Mouse (Mus musculus) stomach, embryonic 14.5 days (tissue): Measurements from ENCODE around the gene Rab35. TPM values are rescaled to one million over a fixed set of nuclear protein-coding genes. Genes with fewer than 3 reads are reported as not detected.
A peak's percentile ranks its signal among the peaks of the same experiment; 100 is the strongest.

ENCODE experiments used
- ATAC-seq: fragments of 200-750 bp; cut with Nextera tagmentation; 2 replicates; pipeline ENCODE4 v1.8.0; 2017; ENCODE audit warnings: low read depth, moderate TSS enrichment; ENCODE audit not compliant: insufficient number of reproducible peaks, insufficient read depth, low FRiP score
- H3K27ac ChIP-seq: fragments of 300-500 bp; sonication (generic); 2 replicates; pipeline ENCODE4 v1.5.1; 2014; ENCODE audit warnings: mild to moderate bottlenecking, low read length, moderate library complexity, mixed read lengths
- H3K27me3 ChIP-seq: fragments of 300-500 bp; sonication (generic); 2 replicates; pipeline ENCODE4 v1.6.1; 2014; ENCODE audit warnings: low read length, control low read depth, mixed read lengths; ENCODE audit not compliant: control insufficient read depth, insufficient read depth
- H3K36me3 ChIP-seq: fragments of 300-500 bp; sonication (generic); 2 replicates; pipeline ENCODE4 v1.6.1; 2014; ENCODE audit warnings: mild to moderate bottlenecking, control low read depth, low read length, moderate library complexity, mixed read lengths; ENCODE audit not compliant: control insufficient read depth, insufficient read depth
- H3K4me1 ChIP-seq: fragments of 300-500 bp; sonication (generic); 2 replicates; pipeline ENCODE4 v1.6.1; 2014; ENCODE audit warnings: low read length, control low read depth, mixed read lengths; ENCODE audit not compliant: control insufficient read depth, insufficient read depth
- H3K4me2 ChIP-seq: fragments of 300-500 bp; sonication (generic); replicated peaks from 2 replicates; pipeline ENCODE4 v1.6.1; 2014; ENCODE audit warnings: low read depth, low read length, control low read depth
- H3K4me3 ChIP-seq: fragments of 300-500 bp; sonication (generic); 2 replicates; pipeline ENCODE4 v1.5.1; 2014; ENCODE audit warnings: low read depth, low read length, control low read depth
- H3K9ac ChIP-seq: fragments of 300-500 bp; sonication (generic); replicated peaks from 2 replicates; pipeline ENCODE4 v1.6.1; 2014; ENCODE audit warnings: low read depth, mild to moderate bottlenecking, control low read depth, low read length, moderate library complexity, mixed read lengths
- H3K9me3 ChIP-seq: fragments of 300-500 bp; sonication (generic); 2 replicates; pipeline ENCODE4 v1.6.1; 2016; ENCODE audit warnings: low read depth, low read length, control low read depth; ENCODE audit not compliant: control insufficient read depth
- WGBS: fragments of 180-500 bp; shearing (Covaris S2); extraction: QIAGEN DNeasy Blood & Tissue Kit; methylation state at CpG from one replicate; pipeline ENCODE4 v1.1.7; 2014; 5-methylcytosine and 5-hydroxymethylcytosine counted together
- polyA plus RNA-seq: library from polyadenylated mRNA; unstranded; fragments of >200 nt; fragmentation: Nextera tagmentation; extraction: Ambion mirVana; gene quantifications from 2 replicates; pipeline ENCODE4 v1.2.1, GENCODE M21; 2014

Gene Rab35
- polyA plus RNA-seq: 12.7 and 14.7 TPM in 2 replicates

DNA sequence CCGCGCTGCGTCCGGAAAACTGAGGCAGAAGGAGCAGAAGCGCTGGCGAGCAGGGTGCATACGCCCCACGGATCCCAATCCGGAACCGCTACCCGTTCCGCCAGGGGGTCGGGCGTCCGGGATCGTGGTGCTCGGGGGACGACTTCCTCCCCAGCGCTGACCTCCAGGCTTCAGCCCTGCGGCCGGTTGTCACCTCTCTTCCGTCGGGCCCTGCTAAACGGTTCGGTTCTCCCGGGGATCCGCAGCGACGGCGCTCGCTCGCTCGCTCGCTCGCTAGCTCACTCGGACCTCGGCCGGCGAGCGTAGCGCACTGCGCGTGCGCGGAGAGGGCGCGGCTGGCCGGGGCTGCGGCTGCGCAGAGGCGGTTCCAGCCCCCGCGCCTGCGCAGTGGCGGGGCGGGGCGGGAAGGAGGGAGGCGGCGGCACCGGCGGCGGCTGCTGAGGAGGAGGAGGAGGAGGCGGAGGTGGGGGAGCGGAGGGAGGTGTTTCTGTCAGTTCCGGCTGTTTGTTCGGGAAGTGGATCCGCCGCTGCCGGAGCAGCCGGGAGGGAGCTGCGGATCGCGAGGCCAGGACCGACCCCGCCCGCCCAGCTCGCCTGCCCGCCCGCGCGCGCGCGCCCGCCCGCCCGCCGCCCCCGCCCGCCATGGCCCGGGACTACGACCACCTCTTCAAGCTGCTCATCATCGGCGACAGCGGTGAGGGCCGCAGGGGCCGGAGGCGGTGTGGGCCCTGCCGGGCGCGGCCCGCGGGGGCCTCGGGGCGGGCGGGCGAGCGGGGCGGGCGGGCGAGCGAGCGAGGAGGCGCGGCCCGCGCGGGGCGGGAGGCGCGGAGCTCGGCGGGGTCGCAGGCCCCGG is at the start of gene Rab35:
TSS of gene Rab35 (plus strand) at position 404 of the 853 bp plus-strand sequence.
- Histone ChIP-seq H3K4me2 (peak within 1 kb of the TSS; percentile 84), H3K4me3 (peak within 1 kb of the TSS; percentile 74), H3K4me1 (peaks cover 24% of the 10 kb centered on the region; the same call in 1 of the 2 replicates), H3K9ac (peak within 1 kb of the TSS; percentile 90), H3K27me3 (no peaks in the 10 kb centered on the region), H3K9me3 (no peaks in the 10 kb centered on the region), H3K36me3 (no peaks in the 10 kb centered on the region), H3K27ac (peak within 1 kb of the TSS; percentile 72)
- peak; percentile 88 for ATAC-seq
- under 1% methylated on average over 63 of the region's 125 CpGs for WGBS

DNA sequence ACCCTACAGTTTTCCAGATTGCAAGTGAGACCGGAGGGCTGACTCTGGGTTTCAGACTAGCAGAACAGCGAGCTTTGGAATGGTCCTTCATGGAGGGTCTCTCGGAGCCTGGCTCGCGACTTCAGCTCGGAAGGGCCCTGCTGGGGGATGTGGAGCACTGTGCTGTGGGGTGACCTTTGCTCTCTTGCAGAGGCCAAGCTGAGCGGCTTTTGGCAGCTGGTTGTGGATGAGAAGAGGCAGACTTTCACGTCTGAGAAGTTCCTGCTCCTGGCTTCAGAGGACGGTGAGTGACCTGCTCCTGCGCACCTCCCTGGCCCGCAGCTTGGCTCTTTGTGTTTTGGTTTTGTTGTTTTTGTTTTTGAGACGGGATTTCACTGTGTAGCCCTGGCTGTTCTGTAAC is 46.1 kb upstream of the Rab35 start:
- H3K4me1 ChIP-seq: no peaks in the 10 kb centered on the region
- peaks cover 85% of the 10 kb centered on the region for H3K36me3 ChIP-seq
- H3K4me2 ChIP-seq: no peak overlapping the region
- peaks cover 6% of the 10 kb centered on the region; the same call in 1 of the 2 replicates for H3K9me3 ChIP-seq
- ATAC-seq: no peak
- no peak overlapping the region for H3K4me3 ChIP-seq
- H3K9ac ChIP-seq: no peak overlapping the region
- no peak overlapping the region for H3K27ac ChIP-seq
- WGBS: 84% methylated on average over 12 of the region's 12 CpGs
- H3K27me3 ChIP-seq: no peaks in the 10 kb centered on the region

DNA sequence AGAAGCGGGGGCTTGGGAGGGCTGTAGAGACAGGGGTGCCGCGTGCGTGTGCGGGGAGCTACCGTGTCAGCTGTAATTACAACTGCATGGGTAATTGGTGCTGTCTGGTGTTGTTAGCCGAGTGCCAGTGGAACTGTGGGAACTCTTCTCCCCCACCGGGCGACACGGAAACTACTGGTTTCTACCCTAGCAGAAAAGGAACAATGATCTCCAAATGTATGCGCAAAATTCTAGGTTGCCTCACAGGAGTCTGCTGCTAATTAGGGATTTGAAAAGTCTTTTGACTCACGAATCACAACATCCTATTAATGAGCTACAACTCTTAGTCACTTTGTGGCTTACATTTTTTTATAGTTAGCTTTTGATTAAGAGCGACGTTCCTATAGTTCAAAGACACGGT is 45.5 kb upstream of the Rab35 start:
- 92% methylated on average over 15 of the region's 15 CpGs for WGBS
- H3K9me3 ChIP-seq: peaks cover 6% of the 10 kb centered on the region; the same call in 1 of the 2 replicates

DNA sequence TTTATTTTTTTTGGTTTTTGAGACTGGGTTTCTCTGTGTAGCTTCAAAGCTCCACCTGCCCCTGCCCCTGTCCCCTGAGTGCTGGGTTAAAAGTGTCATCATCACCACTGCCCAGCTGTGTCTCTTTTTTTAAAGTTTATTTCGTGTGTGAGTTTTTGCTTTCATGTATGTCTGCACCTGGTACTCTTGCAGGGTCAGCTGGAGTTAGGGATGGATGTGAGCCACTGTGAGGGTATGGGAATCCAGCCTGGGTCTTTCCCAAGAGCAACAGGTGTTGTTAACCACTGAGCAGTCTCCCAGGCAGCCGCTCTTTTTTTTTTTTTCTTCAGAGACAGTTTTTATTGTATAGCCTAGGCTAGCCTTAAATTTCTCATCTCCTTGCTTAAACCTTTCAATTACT is 44.9 kb upstream of the Rab35 start:
- Histone ChIP-seq H3K9ac (no peak overlapping the region), H3K36me3 (peaks cover 85% of the 10 kb centered on the region), H3K4me3 (no peak overlapping the region), H3K9me3 (peaks cover 6% of the 10 kb centered on the region; the same call in 1 of the 2 replicates), H3K4me2 (no peak overlapping the region), H3K27me3 (no peaks in the 10 kb centered on the region), H3K27ac (no peak overlapping the region), H3K4me1 (no peaks in the 10 kb centered on the region)
- no peak for ATAC-seq
- WGBS: 86% methylated on average over 2 of the region's 2 CpGs

More for the DNA sequence above, 45.5 kb upstream of the Rab35 start:
- Histone ChIP-seq H3K9ac (no peak overlapping the region), H3K4me2 (no peak overlapping the region), H3K4me3 (no peak overlapping the region), H3K4me1 (no peaks in the 10 kb centered on the region), H3K36me3 (peaks cover 85% of the 10 kb centered on the region), H3K27ac (no peak overlapping the region), H3K27me3 (no peaks in the 10 kb centered on the region)
- no peak for ATAC-seq

DNA sequence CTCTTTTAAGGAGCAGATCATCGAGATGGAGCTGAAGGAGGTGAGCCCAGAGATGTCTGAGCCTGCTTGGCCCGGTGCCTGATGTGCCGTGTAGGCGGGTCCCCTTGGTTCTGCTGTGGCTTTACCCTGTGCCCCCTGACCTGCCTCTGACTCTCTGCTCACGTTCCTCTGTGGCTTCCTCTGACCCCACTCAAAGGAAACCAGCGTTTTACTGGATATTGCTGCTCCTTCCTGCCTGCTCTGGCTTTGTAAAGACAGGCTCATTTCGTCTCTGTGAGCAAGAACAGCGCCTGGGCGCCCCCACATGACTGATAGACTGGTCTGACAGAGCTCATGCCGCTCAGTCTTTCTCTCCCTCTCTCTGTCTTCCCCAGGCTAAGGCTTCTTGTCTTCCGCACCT is 40.7 kb upstream of the Rab35 start:
- Histone ChIP-seq H3K4me2 (no peak overlapping the region), H3K27ac (no peak overlapping the region), H3K9ac (no peak overlapping the region), H3K36me3 (peaks cover 84% of the 10 kb centered on the region), H3K4me1 (no peaks in the 10 kb centered on the region), H3K9me3 (no peaks in the 10 kb centered on the region), H3K4me3 (no peak overlapping the region), H3K27me3 (no peaks in the 10 kb centered on the region)
- WGBS: 83% methylated on average over 11 of the region's 11 CpGs
- ATAC-seq: no peak

DNA sequence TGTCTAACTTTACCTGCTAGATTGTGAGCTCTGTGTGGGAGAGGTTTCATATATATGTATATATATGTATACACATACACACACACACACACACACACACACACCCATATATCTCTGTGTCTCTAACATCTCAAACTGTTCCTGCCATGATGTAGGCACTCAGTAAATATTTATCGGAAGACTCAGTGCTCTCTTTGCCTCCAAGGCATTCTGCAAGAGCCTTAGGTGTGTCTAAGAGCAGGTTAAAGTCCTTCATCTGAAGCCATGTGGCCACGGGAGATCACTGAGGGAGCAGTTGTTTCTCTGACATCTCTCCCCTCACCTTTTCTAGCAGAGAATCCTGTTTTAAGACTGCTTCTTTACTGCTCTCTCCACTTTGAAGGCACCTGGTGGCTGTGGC is 40.2 kb upstream of the Rab35 start:
- WGBS: 91% methylated on average over 2 of the region's 2 CpGs
- no peaks in the 10 kb centered on the region for H3K9me3 ChIP-seq
- ATAC-seq: no peak

DNA sequence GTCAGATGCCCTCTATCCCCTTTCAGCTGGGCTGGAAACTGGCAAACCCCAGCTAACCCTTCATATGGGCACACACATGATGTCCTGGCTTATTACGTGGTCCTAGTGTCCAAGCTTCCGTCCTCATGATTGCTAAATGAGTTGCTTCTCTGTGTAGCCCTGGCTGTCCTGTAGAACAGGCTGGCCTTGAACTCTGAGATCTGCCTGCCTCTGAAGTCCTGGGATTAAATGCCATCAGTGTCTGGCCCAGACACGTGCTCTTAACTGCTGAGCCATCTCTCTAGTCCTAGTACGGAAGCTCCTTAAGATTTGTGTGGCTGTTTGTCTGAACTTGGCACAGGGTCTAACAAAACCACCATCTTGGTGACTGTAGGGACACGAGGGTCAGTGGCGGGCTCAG is 28.1 kb upstream of the Rab35 start:
- H3K9ac ChIP-seq: no peak overlapping the region

More for the DNA sequence above, 40.2 kb upstream of the Rab35 start:
- Histone ChIP-seq H3K4me3 (no peak overlapping the region), H3K36me3 (peaks cover 83% of the 10 kb centered on the region), H3K9ac (no peak overlapping the region), H3K4me1 (no peaks in the 10 kb centered on the region), H3K27ac (no peak overlapping the region), H3K4me2 (no peak overlapping the region), H3K27me3 (no peaks in the 10 kb centered on the region)

DNA sequence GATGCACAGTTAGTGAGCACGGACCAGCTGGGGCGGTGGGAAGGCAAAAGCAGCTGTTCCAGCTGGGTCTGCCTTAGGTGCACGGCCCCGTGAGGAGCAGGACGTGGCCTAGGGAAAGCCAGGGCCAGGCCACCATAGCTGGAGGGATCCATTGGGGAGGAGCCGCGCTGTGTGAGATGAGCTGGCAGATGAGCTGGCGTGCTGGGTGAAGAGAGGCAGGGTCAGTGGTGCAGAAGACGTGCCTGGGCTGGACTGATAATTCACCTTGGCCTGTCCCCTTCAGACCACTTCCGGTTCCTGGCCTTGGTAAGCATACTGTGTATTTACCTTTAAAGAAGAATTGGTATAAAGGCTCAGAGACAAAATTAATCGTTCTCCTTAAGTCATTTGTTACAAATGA is 20.1 kb upstream of the Rab35 start:
- H3K4me3 ChIP-seq: no peak overlapping the region
- H3K4me1 ChIP-seq: no peaks in the 10 kb centered on the region
- H3K27me3 ChIP-seq: no peaks in the 10 kb centered on the region
- no peak overlapping the region for H3K4me2 ChIP-seq
- no peak overlapping the region for H3K9ac ChIP-seq
- peaks cover 90% of the 10 kb centered on the region for H3K36me3 ChIP-seq
- 89% methylated on average over 11 of the region's 11 CpGs for WGBS
- ATAC-seq: no peak
- H3K9me3 ChIP-seq: no peaks in the 10 kb centered on the region
- H3K27ac ChIP-seq: no peak overlapping the region

More for the DNA sequence above, 28.1 kb upstream of the Rab35 start:
- Histone ChIP-seq H3K4me3 (no peak overlapping the region), H3K27ac (no peak overlapping the region), H3K4me2 (no peak overlapping the region), H3K9me3 (no peaks in the 10 kb centered on the region), H3K27me3 (no peaks in the 10 kb centered on the region), H3K4me1 (no peaks in the 10 kb centered on the region), H3K36me3 (peaks cover 61% of the 10 kb centered on the region)
- 95% methylated on average over 6 of the region's 6 CpGs for WGBS
- no peak for ATAC-seq
